Mouse (Mus musculus): ENCODE data around the gene Slc25a17. TPM values are rescaled to one million over a fixed set of nuclear protein-coding genes. Genes with fewer than 3 reads are reported as not detected.

The Slc25a17 gene
- polyA plus RNA-seq, 1 experiment from 2014 or later, result 139 TPM

DNA sequence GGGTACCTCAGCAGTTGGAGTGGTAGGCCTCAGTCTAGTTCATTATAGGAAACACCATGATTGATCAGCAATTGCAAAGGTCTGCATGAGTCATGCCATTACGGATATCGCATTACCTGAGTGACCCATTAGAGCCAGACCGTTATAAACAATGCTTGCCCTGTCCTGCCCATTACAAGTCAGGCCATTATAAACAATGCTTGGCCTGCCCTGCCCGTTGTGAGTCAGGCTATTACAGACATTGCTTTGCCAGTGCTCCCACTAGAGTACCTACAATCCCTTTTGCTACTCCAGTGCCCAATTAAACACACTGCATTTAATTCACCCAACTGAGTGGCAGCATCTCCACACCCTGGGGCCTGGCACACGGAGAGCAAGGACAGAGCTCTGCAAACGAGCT lies 49.6 kb downstream of the Slc25a17 start:
- WGBS, result 46% methylated on average over 6 of the region's 6 CpGs
- Histone ChIP-seq H3K4me2 (replicated peaks) (no peak overlapping the region), H3K9ac (replicated peaks) (no peak overlapping the region), H3K27me3 (no peaks in the 10 kb centered on the region), H3K27ac (replicated peaks) (no peak overlapping the region), H3K36me3 (peaks cover 2% of the 10 kb centered on the region; the same call in 1 of the 2 replicates), H3K4me1 (no peaks in the 10 kb centered on the region), H3K4me3 (no peak overlapping the region), H3K9me3 (no peaks in the 10 kb centered on the region)
- no peak for ATAC-seq (replicated peaks)

DNA sequence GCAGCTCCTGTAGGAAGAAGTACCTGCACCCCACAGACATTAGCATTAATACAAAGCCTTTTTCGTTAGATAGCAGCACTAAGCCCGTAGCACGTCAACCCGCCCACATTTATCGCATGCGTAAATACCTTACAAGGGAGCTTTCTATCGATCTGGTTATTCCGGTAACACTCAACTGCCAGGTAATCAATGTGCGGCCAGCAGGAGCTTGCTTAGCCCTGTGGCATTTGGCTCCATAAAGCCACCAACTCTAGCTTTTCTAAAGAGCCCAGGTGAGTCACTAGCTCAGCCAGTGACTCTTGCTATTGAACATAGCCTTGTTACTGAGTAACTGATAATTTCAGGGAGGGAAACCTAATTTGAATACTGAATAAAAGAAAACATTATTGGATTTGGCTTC lies 50.3 kb downstream of the Slc25a17 start:
- 92% methylated on average over 9 of the region's 9 CpGs for WGBS
- H3K4me3 ChIP-seq, result no peak overlapping the region
- no peak for ATAC-seq (replicated peaks)
- H3K9ac ChIP-seq (replicated peaks), result no peak overlapping the region
- H3K36me3 ChIP-seq, result no peaks in the 10 kb centered on the region
- H3K4me2 ChIP-seq (replicated peaks), result no peak overlapping the region
- no peaks in the 10 kb centered on the region for H3K27me3 ChIP-seq
- H3K27ac ChIP-seq (replicated peaks), result no peak overlapping the region
- no peaks in the 10 kb centered on the region for H3K9me3 ChIP-seq
- no peaks in the 10 kb centered on the region for H3K4me1 ChIP-seq

DNA sequence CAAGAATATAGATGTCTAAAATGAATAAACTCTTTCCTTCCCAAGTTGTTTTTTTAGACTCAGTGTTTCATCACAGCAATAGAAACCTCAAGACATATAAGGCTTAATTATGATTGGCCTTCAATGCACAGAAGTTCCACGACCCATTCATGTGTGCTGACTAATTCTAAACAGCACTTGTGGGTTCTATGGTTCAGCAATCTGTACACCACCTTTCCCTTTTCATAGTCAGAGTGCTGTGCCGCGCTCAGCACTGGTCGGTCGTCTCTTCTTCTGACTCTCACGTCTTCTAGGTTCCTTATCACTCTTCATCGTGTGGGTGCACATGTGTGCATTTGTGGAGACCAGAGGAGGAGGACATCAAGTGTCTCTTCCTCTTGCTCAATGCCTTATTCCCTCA lies 52.6 kb downstream of the Slc25a17 start:
- WGBS, result 97% methylated on average over 7 of the region's 7 CpGs
- Histone ChIP-seq H3K27me3 (no peaks in the 10 kb centered on the region), H3K4me2 (replicated peaks) (no peak overlapping the region), H3K4me1 (no peaks in the 10 kb centered on the region), H3K9me3 (no peaks in the 10 kb centered on the region), H3K9ac (replicated peaks) (no peak overlapping the region), H3K27ac (replicated peaks) (no peak overlapping the region), H3K4me3 (no peak overlapping the region), H3K36me3 (no peaks in the 10 kb centered on the region)
- ATAC-seq (replicated peaks), result no peak

DNA sequence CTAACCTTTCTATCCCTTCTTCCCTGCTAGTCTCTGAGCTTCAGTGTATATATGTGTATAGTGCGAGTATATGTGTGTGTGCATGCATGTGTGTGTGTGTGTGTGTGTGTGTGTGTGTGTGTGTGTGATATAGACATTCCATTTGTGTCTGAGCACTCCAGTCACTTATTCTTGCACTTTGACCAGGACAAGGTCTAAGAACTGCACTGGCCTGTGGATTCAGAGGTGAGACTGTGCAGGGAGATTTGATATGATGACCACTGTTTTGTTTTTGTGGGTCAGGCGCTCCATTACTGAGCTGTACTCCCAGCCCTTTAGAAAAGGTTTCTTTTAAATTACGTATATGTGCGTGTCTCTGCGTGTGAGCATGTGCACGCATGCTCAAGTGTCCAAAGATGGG lies 54.1 kb downstream of the Slc25a17 start:
- no peaks in the 10 kb centered on the region for H3K36me3 ChIP-seq
- no peak for ATAC-seq (replicated peaks)
- 95% methylated on average over 6 of the region's 6 CpGs for WGBS

DNA sequence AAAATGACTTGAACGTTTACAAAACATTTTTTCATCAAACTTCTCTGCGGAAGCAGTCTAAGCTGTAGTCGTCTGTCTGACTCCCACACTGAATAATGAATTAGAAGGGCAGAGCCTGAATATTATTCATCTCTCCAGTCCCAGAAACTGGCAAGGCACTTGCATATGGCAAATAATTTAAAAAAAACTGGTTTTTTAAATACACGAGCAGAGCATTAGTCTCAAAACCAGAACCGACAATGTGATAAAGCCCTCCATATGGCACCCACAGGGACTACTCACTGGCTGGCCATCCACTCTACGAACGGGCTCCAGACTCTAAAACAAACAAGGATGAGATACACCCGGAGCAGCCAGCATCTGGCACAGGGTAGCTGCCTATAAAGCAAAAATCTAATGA lies 55.6 kb downstream of the Slc25a17 start:
- no peaks in the 10 kb centered on the region for H3K9me3 ChIP-seq
- H3K36me3 ChIP-seq, result no peaks in the 10 kb centered on the region
- no peak overlapping the region for H3K4me2 ChIP-seq (replicated peaks)
- no peaks in the 10 kb centered on the region for H3K27me3 ChIP-seq
- peak; percentile 75; the same call in 1 of the 2 replicates for ATAC-seq (replicated peaks)
- H3K4me3 ChIP-seq, result no peak overlapping the region
- peak overlapping the region; percentile 75 for H3K27ac ChIP-seq (replicated peaks)
- no peaks in the 10 kb centered on the region for H3K4me1 ChIP-seq
- WGBS, result 54% methylated on average over 8 of the region's 8 CpGs
- H3K9ac ChIP-seq (replicated peaks), result no peak overlapping the region

More for the DNA sequence above, 54.1 kb downstream of the Slc25a17 start:
- H3K9me3 ChIP-seq, result no peaks in the 10 kb centered on the region
- no peaks in the 10 kb centered on the region for H3K27me3 ChIP-seq
- H3K27ac ChIP-seq (replicated peaks), result no peak overlapping the region
- no peaks in the 10 kb centered on the region for H3K4me1 ChIP-seq
- H3K9ac ChIP-seq (replicated peaks), result no peak overlapping the region
- no peak overlapping the region for H3K4me3 ChIP-seq
- no peak overlapping the region for H3K4me2 ChIP-seq (replicated peaks)

DNA sequence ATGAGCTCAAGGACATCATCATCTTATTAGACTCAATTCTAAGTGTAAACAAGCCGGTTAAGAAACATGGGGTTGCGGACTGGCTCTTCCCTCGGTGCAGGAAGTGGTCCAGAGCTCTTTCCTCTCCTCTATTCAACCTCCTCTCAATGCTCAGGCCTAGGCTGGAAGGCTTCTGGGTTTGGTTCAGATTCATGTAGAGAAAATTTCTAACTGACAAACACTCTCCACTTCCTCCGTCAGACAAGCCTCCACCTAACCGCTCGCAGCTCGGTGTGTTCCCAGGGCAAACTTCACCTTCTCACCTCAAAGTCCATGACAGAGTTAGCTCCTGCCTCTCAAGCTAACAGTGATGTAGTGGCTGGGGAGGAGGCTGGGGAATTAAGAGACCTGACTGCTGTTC lies 56.6 kb downstream of the Slc25a17 start:
- H3K27ac ChIP-seq (replicated peaks), result no peak overlapping the region; the same call in 1 of the 2 replicates
- H3K9ac ChIP-seq (replicated peaks), result no peak overlapping the region
- H3K9me3 ChIP-seq, result no peaks in the 10 kb centered on the region
- no peaks in the 10 kb centered on the region for H3K27me3 ChIP-seq
- H3K4me2 ChIP-seq (replicated peaks), result no peak overlapping the region
- ATAC-seq (replicated peaks), result no peak
- H3K4me3 ChIP-seq, result no peak overlapping the region
- no peaks in the 10 kb centered on the region for H3K36me3 ChIP-seq
- no peaks in the 10 kb centered on the region for H3K4me1 ChIP-seq
- 94% methylated on average over 7 of the region's 7 CpGs for WGBS

DNA sequence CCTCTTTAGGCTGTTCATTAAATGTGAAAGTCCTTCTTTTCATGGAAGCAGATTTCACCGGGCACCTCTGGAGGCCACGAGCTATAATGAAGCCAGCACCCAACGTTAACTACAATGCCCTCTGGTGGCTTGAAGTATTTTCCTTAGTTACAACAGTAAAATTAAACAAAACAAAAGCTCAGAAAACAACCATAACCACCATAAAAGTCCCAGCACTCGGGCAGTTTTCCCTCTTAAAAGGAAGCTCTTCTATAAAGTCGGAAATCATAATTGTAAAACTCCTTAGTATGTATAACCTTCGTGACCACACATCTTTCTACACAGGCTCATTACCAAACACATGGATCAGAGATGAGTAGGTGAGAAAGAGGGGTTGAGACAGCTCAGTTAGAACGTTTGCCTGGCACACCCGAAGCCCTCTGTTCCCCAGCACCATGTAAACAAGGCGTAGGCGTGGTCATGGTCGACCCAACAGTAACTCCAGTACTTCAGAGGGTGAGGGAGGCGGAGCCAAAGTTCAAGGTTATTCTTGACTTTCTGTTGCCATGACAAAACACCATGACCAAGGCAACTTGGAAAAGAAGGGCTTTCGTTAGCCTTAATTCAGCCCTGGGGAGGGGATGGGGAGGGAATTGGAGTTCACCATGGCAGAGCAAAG lies 58.3 kb downstream of the Slc25a17 start:
- Histone ChIP-seq H3K4me1 (no peaks in the 10 kb centered on the region), H3K9ac (replicated peaks) (no peak overlapping the region), H3K27ac (replicated peaks) (no peak overlapping the region), H3K27me3 (no peaks in the 10 kb centered on the region), H3K9me3 (no peaks in the 10 kb centered on the region), H3K4me2 (replicated peaks) (no peak overlapping the region), H3K4me3 (no peak overlapping the region), H3K36me3 (no peaks in the 10 kb centered on the region)
- ATAC-seq (replicated peaks), result no peak
- 68% methylated on average over 13 of the region's 13 CpGs for WGBS

DNA sequence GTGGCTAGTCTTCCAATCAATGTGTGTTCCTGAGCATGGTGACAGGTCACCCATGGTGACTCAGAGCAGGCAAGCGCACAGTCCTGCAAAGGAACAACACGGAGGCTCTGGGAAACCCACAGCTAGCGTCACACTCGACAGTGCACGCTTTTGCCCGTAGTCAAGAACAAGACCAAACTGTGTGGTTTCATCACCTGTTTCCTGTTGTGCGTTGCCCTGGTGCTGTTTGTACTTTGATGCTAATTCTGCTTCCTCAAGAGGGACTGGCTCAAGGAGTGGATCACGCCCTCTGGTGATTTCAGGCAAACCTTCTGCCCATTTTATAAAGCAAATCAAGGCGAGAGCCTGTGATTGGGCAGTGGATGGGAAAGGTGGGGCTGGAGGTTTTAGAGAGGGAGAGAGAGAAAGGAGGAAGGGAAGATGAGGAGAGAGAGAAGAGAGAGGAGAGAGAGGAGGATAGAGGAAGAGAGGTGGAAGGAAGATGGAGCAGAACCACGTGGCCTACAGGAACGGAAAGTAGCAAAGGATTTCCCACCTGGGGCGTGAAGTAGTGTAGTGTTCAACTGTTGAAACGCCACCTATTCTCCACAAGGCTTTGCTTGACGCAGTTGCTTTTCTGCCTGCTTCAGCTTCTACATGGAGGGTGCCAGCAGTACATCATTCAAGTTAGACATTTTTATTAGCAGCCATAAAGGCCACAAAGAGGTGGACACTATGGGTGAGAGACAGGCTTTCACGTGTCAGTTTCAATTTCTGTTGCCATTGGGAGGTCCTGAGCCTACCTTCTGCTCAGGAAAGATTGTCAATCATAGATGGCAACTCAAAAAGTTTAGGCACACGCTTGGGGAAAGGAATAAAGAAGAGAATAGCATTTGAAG lies 59.2 kb downstream of the Slc25a17 start:
- Histone ChIP-seq H3K4me1 (no peaks in the 10 kb centered on the region), H3K9ac (replicated peaks) (no peak overlapping the region), H3K27ac (replicated peaks) (no peak overlapping the region), H3K4me2 (replicated peaks) (no peak overlapping the region), H3K4me3 (no peak overlapping the region), H3K9me3 (no peaks in the 10 kb centered on the region), H3K36me3 (no peaks in the 10 kb centered on the region), H3K27me3 (no peaks in the 10 kb centered on the region)
- WGBS, result 80% methylated on average over 16 of the region's 16 CpGs
- no peak for ATAC-seq (replicated peaks)

DNA sequence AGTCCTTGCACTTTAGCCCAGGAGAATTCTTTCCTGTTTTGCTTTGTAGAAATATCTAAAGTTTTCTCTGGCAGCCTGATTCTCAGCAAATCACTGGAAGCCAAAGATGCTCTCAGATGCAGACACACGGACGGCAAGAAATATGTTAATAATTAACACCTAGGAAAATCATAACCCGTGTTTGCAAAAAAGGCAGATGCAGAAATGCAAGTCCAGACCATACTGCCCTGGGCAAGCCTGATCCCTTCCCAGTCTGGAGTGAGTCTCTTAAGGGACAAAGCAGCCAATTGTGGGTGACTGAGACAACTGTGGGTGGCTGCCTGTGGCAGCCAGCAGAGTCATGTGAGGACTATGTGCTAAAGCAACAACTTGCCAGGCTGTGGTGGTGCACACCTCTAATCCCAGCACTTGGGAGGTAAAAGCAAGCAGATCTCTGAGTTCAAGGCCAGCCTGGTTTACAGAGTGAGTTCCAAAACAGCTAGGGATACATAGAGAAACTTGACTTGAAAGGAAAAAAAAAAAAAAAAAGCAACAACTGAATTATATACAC lies 60.0 kb downstream of the Slc25a17 start:
- H3K36me3 ChIP-seq, result no peaks in the 10 kb centered on the region
- ATAC-seq (replicated peaks), result no peak
- H3K4me2 ChIP-seq (replicated peaks), result no peak overlapping the region
- no peak overlapping the region for H3K4me3 ChIP-seq
- WGBS, result 83% methylated on average over 3 of the region's 3 CpGs
- H3K9ac ChIP-seq (replicated peaks), result no peak overlapping the region
- H3K4me1 ChIP-seq, result no peaks in the 10 kb centered on the region
- no peaks in the 10 kb centered on the region for H3K27me3 ChIP-seq
- H3K9me3 ChIP-seq, result no peaks in the 10 kb centered on the region
- no peak overlapping the region for H3K27ac ChIP-seq (replicated peaks)

DNA sequence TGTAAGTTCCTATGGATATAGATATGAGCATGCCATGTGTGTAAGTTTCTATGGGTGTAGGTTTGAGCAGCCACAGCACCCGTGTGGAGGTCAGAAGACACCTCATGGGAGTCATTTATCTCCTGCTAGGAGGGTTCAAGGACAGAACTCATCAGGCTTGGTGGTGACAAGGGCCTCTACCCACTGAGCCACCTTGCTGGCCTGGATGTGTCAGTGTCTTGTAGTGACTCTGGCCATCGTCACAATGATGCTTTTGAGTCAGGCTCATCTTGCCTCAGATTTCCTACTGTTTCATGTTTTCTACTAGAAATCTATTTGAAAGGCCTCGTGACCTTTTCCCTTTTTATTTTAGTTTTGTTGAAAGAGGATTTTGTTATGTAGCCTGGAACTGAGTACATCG lies 61.1 kb downstream of the Slc25a17 start:
- 88% methylated on average over 4 of the region's 4 CpGs for WGBS
- no peak overlapping the region for H3K4me3 ChIP-seq
- no peaks in the 10 kb centered on the region for H3K27me3 ChIP-seq
- H3K27ac ChIP-seq (replicated peaks), result no peak overlapping the region
- ATAC-seq (replicated peaks), result no peak
- H3K36me3 ChIP-seq, result no peaks in the 10 kb centered on the region
- no peaks in the 10 kb centered on the region for H3K9me3 ChIP-seq
- H3K4me2 ChIP-seq (replicated peaks), result no peak overlapping the region
- H3K9ac ChIP-seq (replicated peaks), result no peak overlapping the region
- H3K4me1 ChIP-seq, result no peaks in the 10 kb centered on the region

DNA sequence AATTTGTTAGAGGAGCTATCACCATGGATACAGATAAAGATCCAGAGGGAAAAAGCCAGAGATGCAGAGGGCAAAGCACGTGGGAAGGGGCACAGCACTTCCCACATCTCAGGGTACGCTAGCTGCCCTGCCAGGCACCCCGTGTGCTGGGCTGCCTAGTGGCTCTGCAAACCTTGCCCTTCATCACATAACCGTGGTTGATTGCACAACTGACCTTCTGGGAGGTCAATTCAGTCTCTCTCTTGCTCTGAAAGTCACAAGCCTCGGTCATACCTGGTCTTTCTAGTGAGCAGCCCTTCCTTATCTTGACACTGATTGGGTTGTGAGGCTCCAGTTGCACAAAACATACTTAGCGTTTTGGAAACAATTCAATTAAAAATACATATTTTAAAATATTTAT lies 62.4 kb downstream of the Slc25a17 start:
- no peaks in the 10 kb centered on the region for H3K36me3 ChIP-seq
- H3K4me3 ChIP-seq, result no peak overlapping the region
- H3K27ac ChIP-seq (replicated peaks), result no peak overlapping the region
- H3K27me3 ChIP-seq, result no peaks in the 10 kb centered on the region
- 86% methylated on average over 6 of the region's 6 CpGs for whole genome bisulfite sequencing
- ATAC-seq (replicated peaks), result no peak
- H3K9ac ChIP-seq (replicated peaks), result no peak overlapping the region
- H3K4me2 ChIP-seq (replicated peaks), result no peak overlapping the region
- no peaks in the 10 kb centered on the region for H3K4me1 ChIP-seq
- H3K9me3 ChIP-seq, result no peaks in the 10 kb centered on the region

DNA sequence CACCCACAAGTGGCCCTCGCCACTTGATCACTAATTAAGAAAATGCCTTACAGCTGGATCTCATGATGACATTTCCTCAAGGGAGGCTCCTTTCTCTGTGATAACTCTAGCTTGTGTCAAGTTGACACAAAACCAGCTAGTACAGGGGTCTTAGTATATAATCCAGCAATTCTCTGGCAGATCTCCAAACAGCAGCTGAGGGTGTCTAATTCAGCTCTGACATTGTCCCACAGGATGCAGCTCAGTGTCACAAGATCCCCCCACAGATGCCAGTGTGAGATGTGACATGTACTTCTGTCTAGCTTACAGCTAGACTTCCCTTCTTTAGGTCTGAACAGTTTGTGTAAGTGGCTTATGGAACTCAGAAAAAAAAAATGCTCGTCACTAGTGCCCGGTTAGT lies 63.1 kb downstream of the Slc25a17 start:
- H3K4me3 ChIP-seq, result no peak overlapping the region
- H3K27me3 ChIP-seq, result no peaks in the 10 kb centered on the region
- no peak overlapping the region for H3K9ac ChIP-seq (replicated peaks)
- no peak overlapping the region for H3K27ac ChIP-seq (replicated peaks)
- no peaks in the 10 kb centered on the region for H3K36me3 ChIP-seq
- no peak overlapping the region for H3K4me2 ChIP-seq (replicated peaks)
- H3K9me3 ChIP-seq, result no peaks in the 10 kb centered on the region
- H3K4me1 ChIP-seq, result no peaks in the 10 kb centered on the region
- 83% methylated on average over 3 of the region's 3 CpGs for WGBS
- no peak for ATAC-seq (replicated peaks)
